Mouse (Mus musculus) retina, postnatal 7 days (tissue): ENCODE results near the gene Thada.

Experiments
- DNase-seq: peaks from one replicate; pipeline ENCODE4 v3.0.0-alpha.2; 2012; ENCODE audit warnings: low read depth, low spot score

The Thada gene

GRCm38 (mm10) chr17:84164146-84164545 is 301.9 kb downstream of the Thada start:
- no peak for DNase-seq

GRCm38 (mm10) chr17:84163066-84163785 is 302.8 kb downstream of the Thada start:
- DNase-seq, result no peak

- no peak for DNase-seq
Observed at GRCm38 (mm10) chr17:84162211-84162760, 303.7 kb downstream of the Thada start.

GRCm38 (mm10) chr17:84161231-84161854 is 304.7 kb downstream of the Thada start:
- DNase-seq, result no peak

- no peak for DNase-seq
Observed at GRCm38 (mm10) chr17:84158891-84159290, 307.1 kb downstream of the Thada start.

DNA sequence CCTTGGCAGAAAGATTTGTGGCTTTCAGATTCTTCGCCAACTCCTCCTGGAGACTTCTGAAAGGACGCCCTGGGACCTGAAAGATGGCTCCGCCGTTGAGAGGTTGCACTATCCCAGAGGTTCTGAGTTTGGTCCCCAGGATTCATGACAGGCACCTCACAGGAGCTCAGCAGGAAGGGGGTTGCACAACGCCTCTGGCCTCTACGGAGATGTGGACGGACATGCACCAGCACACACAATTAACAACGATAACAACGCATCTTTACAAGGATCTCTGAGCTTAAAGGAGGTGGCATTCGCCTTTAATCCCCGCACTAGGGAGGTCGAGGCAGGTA is 307.6 kb downstream of the Thada start:
- DNase-seq, result no peak

DNA sequence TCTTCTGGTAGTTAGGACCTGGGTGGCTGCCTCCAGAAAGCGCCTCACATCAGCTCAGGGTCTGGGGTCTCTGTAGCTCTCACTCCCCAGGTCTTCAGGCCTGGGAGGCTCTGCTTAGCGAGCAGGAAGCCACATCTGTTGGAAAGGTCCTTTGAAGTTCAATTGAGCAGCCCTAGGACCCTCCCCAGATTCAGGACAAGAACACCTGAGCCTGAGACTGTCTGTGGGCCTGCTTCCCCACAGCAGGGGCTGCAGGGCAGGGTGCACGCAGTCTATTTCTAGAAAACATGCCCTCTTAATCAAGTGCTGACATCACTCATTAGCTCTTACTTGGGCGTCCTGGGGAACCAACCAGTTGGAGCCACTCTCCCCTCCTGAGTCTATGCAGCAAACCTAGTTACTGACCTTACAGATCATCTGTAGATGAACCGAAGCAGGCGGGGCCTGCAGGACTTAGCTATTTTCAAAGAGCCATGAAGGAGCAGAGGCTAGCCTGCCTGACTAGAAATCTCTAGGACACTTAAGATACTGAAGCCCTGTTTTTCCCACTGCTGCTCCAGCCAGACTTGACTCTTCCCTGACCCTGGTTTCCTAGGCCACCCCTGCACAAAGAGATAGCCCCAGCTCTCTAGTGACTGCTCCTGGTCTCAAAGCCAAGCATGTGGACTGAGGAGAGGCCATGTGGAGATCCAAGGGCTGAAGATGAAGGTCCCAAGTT is 308.1 kb downstream of the Thada start:
- DNase-seq, result no peak

GRCm38 (mm10) chr17:84156748-84157742 is 309.0 kb downstream of the Thada start:
- DNase-seq, result peak; percentile 28

DNA sequence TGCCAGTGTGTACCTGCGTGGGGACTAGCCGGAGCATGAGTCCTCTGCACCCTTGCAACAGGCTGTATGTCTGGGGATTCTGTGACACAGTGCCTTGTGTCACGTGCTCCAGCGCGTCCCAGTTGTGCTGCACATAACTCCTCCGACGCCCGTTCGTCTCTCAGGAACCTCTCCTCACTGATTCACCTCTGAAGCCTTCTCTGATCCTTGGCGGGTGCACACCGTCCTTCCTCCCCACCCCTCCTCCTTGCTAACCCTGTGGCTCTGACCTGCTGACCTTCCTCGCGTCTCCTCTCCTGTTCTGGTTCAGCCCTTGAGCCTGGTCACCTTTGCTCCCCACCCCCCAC is 309.8 kb downstream of the Thada start:
- DNase-seq, result no peak

DNA sequence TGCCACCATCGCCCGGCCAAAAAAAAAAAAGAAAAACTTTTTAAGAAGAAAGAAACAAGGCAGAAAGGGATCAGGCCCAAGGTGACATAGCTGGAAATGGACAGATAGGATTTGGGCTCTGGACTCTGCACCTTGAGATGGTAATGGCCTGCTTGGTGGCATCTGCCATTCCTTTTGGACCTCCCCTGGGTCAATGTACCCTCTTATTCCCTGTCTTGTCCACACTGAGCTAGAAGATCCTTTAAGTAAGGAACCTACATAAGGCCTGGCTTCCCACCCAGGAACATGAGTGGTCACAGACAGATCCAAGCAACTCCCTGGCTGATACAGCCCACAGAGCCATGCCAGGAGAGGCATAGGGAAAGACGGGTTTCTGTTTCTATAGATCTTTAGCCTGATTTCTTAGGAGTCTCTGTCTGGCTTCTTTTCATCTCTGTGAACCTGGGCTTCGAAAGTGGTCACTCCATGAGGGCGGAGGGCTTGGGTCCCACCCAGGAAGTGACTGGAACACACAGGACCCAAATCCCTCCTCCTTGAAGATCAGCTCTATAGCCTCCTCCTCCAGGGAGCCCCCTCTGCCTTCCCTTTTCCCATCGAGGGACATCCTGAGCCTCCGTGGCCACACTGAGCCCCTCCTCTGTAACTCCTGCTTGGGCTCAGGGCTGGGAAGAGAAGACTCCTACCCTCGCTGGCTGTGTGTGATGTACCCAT is 310.3 kb downstream of the Thada start:
- no peak for DNase-seq

DNA sequence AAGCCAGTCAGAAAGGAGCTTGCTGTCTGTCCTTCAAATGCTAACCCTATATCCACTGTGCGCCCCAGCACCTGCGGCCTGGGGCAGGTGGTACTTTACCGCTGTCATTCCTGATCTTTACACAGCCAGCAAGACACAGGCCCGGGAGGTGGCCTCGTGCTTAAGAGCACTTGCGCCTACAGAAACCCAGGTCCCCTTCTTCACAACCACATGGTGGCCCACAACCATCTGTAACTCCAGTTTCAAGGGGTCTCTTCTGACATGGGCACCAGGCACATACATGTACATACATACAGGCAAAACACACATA is 311.0 kb downstream of the Thada start:
- no peak for DNase-seq

- no peak for DNase-seq
Observed at GRCm38 (mm10) chr17:84154302-84155028, 311.5 kb downstream of the Thada start.

DNA sequence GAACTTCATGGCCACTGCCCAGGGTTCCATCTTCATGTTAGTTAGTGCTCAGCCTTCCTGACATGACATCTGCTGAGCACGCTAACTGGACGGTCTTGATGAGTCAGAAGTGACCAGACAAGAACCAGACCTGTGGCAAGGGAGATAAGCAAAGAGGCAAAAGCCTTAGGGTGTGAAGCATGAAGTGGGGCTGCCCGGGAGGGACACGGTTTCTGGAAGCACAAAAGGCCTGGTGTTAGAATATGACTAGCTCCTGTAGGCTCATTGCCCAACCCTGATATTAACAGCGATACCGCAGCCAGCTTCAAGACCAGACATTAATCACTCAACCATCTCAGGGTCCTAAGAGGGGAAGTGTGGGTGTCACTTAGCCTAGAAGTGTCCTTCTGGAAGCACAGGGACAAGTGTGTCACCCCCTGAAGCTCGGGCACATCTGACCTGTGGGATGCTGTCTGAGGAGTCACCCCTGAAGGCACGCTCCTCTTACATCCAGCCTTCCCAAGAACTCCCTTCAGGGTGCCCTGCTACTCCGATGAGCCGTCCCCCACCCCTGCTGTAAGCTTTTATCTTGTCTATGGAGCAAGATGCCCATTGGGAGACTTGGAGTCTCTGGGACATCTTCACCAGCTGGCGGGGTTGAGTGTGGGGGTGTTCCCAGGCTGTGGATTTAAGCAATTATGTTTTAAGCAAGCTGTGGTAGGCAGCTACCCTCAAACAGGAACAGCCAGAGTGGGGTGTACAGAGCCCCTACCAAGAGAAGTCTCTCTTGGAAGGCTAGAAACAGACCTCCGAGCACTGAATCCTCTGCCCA is 312.8 kb downstream of the Thada start:
- no peak for DNase-seq

DNA sequence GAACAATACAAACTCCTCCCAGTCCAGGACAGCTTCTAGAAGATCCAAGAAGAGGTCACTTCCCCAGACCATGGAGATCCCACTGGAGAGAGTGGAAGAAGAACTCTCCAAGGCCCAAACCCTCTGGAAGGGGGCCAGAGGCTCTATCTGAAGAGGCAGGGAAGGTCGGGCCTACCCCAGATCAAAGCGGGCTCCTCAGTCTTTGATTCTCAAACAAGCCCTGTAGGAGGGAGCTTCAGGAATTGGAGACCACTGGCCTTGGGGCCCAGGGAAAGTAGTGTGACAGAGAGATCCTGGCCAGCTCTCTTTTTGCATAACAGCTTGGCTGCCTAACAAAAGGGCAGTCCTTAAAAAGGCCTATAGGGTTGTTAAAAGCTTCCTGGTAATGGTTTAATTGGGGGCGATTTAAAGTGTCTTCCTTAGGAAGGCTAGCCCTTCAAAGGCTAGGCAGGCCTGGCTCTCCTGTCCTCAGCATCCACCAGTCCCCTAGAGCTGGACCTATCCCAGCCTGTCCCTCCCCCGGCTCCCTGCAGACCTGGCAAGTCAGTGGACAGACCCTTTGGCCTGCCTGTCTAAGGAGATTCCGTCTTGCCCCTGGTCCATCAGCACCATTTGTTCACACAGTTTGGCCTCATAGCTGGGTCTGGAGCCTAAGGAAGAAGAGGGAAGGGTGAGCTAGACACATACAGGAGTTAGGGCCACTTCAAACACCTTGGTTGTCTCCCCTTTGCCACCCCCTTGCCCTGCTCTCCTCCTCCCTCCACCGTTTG is 313.6 kb downstream of the Thada start:
- DNase-seq, result no peak

DNA sequence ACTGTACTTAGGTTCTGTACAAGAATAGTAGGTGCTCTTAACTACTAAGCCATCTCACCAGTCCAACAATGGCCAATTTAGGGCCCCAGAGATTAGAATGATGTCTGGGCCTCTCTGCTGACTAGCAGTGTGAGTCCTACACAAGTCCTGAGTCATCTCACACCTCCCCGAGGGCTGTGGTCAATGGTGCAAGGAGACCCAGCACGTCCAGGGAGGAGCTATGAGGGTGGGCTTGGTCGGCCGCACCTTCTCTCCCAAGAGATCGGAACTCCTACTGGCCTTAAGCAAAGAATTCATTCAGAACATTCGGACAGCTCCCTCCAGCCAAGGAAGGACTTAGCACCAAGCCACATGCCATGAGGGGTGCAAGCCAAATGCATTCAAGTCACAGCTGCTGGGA is 314.7 kb downstream of the Thada start:
- no peak for DNase-seq

DNA sequence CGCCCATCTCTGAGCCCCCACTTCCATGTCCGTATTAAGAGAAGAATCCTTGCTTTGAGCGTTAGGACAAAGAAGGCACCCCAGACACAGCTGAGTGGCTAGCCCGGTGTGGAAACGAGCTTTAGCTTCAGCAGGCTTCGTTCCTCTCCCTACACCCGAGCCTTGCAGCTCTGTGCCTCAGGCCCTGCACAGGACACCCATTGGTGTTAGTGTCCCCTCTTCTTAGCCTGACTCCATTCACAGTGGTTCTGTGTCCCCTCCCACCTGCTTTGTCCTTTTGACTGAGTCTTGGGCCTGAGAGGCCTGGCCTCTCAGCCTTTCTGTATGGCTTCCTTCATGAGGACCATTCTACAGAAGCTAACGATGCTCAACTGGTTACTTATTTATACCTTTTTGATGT is 315.7 kb downstream of the Thada start:
- DNase-seq, result no peak

- no peak for DNase-seq
Observed at GRCm38 (mm10) chr17:84149566-84149965, 316.4 kb downstream of the Thada start.
